Mouse (Mus musculus) myocyte (in vitro differentiated cells): ENCODE results near the gene Ctf1.

Source experiments
- CEBPB ChIP-seq: IDR thresholded peaks from 2 replicates; pipeline ENCODE4 v1.6.1; 2011; ENCODE audit warnings: mild to moderate bottlenecking, moderate library complexity; ENCODE audit not compliant: poor library complexity, insufficient read depth, severe bottlenecking
- E2F4 ChIP-seq: IDR thresholded peaks from one replicate; pipeline ENCODE4 v1.6.1; 2011; ENCODE audit warnings: mild to moderate bottlenecking, control low read depth, moderate library complexity; ENCODE audit not compliant: insufficient read depth
- MAX ChIP-seq: IDR thresholded peaks from one replicate; pipeline ENCODE4 v1.6.1; 2011; ENCODE audit warnings: low read depth, mild to moderate bottlenecking, control low read depth
- MYOD1 ChIP-seq, 3 experiments: IDR thresholded peaks; one replicate each; pipeline ENCODE4 v1.6.1; 2011; ENCODE audit warnings: control low read depth in 2 of 3, low read depth in 2 of 3, mild to moderate bottlenecking in 2 of 3, moderate library complexity in 1 of 3; ENCODE audit not compliant: insufficient read length in 2 of 3, control insufficient read depth in 1 of 3
- MYOG ChIP-seq, 3 experiments: IDR thresholded peaks; one replicate each; pipeline ENCODE4 v1.6.1; 2011; ENCODE audit warnings: control low read depth in 2 of 3, low read depth in 2 of 3, mild to moderate bottlenecking in 2 of 3; ENCODE audit not compliant: insufficient read length in 2 of 3, control insufficient read depth in 1 of 3, insufficient read depth in 1 of 3
- POLR2A ChIP-seq: IDR thresholded peaks from one replicate; pipeline ENCODE4 v1.6.1; 2011; ENCODE audit warnings: low read depth, mild to moderate bottlenecking, control low read depth, moderate library complexity; ENCODE audit not compliant: insufficient read length
- POLR2AphosphoS2 ChIP-seq: IDR thresholded peaks from one replicate; pipeline ENCODE4 v1.6.1; 2011; ENCODE audit warnings: low read depth, control low read depth; ENCODE audit not compliant: insufficient read length
- SRF ChIP-seq: IDR thresholded peaks from one replicate; pipeline ENCODE4 v1.6.1; 2011; ENCODE audit warnings: low read depth; ENCODE audit not compliant: control insufficient read depth, insufficient read length
- TCF12 ChIP-seq: IDR thresholded peaks from one replicate; pipeline ENCODE4 v1.6.1; 2011; ENCODE audit warnings: mild to moderate bottlenecking, control low read depth; ENCODE audit not compliant: poor library complexity, insufficient read depth, severe bottlenecking
- TCF3 ChIP-seq: IDR thresholded peaks from one replicate; pipeline ENCODE4 v1.6.1; 2011; ENCODE audit warnings: low read depth, control low read depth; ENCODE audit not compliant: insufficient read length
- USF1 ChIP-seq: IDR thresholded peaks from one replicate; pipeline ENCODE4 v1.6.1; 2011; ENCODE audit warnings: low read depth, mild to moderate bottlenecking, control low read depth, moderate library complexity

GRCm38 (mm10) chr7:127666066-127666654 is 46.4 kb upstream of the Ctf1 start:
- TF ChIP-seq POLR2A (no peak), E2F4 (no peak), USF1 (no peak), MYOD1 (IDR thresholded peaks at IDR 0.05; ENCODE audit: control insufficient read depth in 1 of 3, insufficient read length in 2 of 3, low read depth in 2 of 3) (no peak), MAX (no peak), TCF3 (no peak), SRF (no peak), MYOG (IDR thresholded peaks at IDR 0.05; ENCODE audit: control insufficient read depth in 1 of 3, insufficient read depth in 1 of 3, insufficient read length in 2 of 3, low read depth in 2 of 3) (no peak), POLR2AphosphoS2 (no peak), TCF12 (no peak), CEBPB (no peak)
